Mouse (Mus musculus): Measurements from ENCODE around the gene Lrrc15.

- TF ChIP-seq POLR2A (IDR thresholded peaks at IDR 0.05; ENCODE audit: borderline replicate concordance, extremely low read depth, insufficient read depth, insufficient read length, poor library complexity, severe bottlenecking) (no peak), CTCF (IDR thresholded peaks at IDR 0.05; ENCODE audit: borderline replicate concordance, extremely low read depth, insufficient read depth, insufficient read length) (no peak)
These were observed 21.7 kb downstream of the Lrrc15 start for GRCm38 (mm10) chr16:30261341-30261740.

All from brain, embryonic 14.5 days (tissue).